Mouse (Mus musculus): ENCODE measurements around the gene Kdelr2. TPM values are rescaled to one million over a fixed set of nuclear protein-coding genes. Genes with fewer than 3 reads are reported as not detected.
A peak's percentile ranks its signal among the peaks of the same experiment; 100 is the strongest.

The Kdelr2 gene
- polyA plus RNA-seq (2012; rRNA removed), result 35.3 and 39.9 TPM in 2 replicates
- polyA plus RNA-seq (2014; fragmentation: Nextera tagmentation; extraction: Ambion mirVana), result 134 and 135 TPM in 2 replicates

GRCm38 (mm10) chr5:143403221-143404147 is at the start of gene Kdelr2:
Kdelr2 (plus strand) TSS chr5:143403838.
- Histone ChIP-seq H3K4me3 (ENCODE audit: insufficient read depth in 1 of 2, low read depth in 2 of 2, low read length in 2 of 2) (peak within 1 kb of the TSS; percentile 88 to 97), H3K4me2 (ENCODE audit: low read depth) (peak within 1 kb of the TSS; percentile 73), H3K9me3 (ENCODE audit: control insufficient read depth, low read length) (no peaks in the 10 kb centered on the region), H3K4me1 (replicated peaks; ENCODE audit: control insufficient read depth in 2 of 2, insufficient read depth in 2 of 2, low read length in 1 of 2) (peaks cover 18 to 23% of the 10 kb centered on the region in 2 experiments), H3K27ac (peak within 1 kb of the TSS; percentile 53), H3K36me3 (replicated peaks; ENCODE audit: control insufficient read depth, insufficient read depth, low read depth) (peaks cover 20% of the 10 kb centered on the region), H3K27me3 (ENCODE audit: control insufficient read depth, insufficient read depth, low read length) (no peaks in the 10 kb centered on the region), H3K9ac (replicated peaks) (peak within 1 kb of the TSS; percentile 85)
- peak; percentile 87 for ATAC-seq (ENCODE audit: insufficient read depth)
- peak; percentile 72 to 78 (median 72) for DNase-seq (ENCODE audit: low read depth in 3 of 3, low spot score in 3 of 3)
- under 1% methylated on average over 72 of the region's 72 CpGs for WGBS (ENCODE audit: insufficient replicate concordance)
- TF ChIP-seq EP300 (IDR thresholded peaks at IDR 0.05; ENCODE audit: low read depth), result no peak
- peak; percentile 7; the same call in 1 of the 2 replicates for TF ChIP-seq CTCF (IDR thresholded peaks at IDR 0.05; ENCODE audit: low read depth)

- no peak for ATAC-seq (ENCODE audit: insufficient read depth)
- WGBS (ENCODE audit: insufficient replicate concordance), result 30% methylated on average over 5 of the region's 5 CpGs
- no peak overlapping the region for H3K4me3 ChIP-seq (ENCODE audit: insufficient read depth in 1 of 2, low read depth in 2 of 2, low read length in 2 of 2)
- H3K27me3 ChIP-seq (ENCODE audit: control insufficient read depth, insufficient read depth, low read length), result peaks cover 18% of the 10 kb centered on the region
- H3K9me3 ChIP-seq (ENCODE audit: control insufficient read depth, low read length), result no peaks in the 10 kb centered on the region
- DNase-seq (ENCODE audit: low read depth in 3 of 3, low spot score in 3 of 3), result no peak
- H3K4me1 ChIP-seq (replicated peaks; ENCODE audit: control insufficient read depth in 2 of 2, insufficient read depth in 2 of 2, low read length in 1 of 2), result no peaks in the 10 kb centered on the region
- no peaks in the 10 kb centered on the region for H3K36me3 ChIP-seq (replicated peaks; ENCODE audit: control insufficient read depth, insufficient read depth, low read depth)
- no peak overlapping the region for H3K4me2 ChIP-seq (ENCODE audit: low read depth)
- H3K9ac ChIP-seq (replicated peaks), result no peak overlapping the region
- TF ChIP-seq EP300 (IDR thresholded peaks at IDR 0.05; ENCODE audit: low read depth), result no peak
- no peak for TF ChIP-seq CTCF (IDR thresholded peaks at IDR 0.05; ENCODE audit: low read depth)
- H3K27ac ChIP-seq, result no peak overlapping the region
Measured at GRCm38 (mm10) chr5:143356017-143356416, 47.6 kb upstream of the Kdelr2 start.

DNA sequence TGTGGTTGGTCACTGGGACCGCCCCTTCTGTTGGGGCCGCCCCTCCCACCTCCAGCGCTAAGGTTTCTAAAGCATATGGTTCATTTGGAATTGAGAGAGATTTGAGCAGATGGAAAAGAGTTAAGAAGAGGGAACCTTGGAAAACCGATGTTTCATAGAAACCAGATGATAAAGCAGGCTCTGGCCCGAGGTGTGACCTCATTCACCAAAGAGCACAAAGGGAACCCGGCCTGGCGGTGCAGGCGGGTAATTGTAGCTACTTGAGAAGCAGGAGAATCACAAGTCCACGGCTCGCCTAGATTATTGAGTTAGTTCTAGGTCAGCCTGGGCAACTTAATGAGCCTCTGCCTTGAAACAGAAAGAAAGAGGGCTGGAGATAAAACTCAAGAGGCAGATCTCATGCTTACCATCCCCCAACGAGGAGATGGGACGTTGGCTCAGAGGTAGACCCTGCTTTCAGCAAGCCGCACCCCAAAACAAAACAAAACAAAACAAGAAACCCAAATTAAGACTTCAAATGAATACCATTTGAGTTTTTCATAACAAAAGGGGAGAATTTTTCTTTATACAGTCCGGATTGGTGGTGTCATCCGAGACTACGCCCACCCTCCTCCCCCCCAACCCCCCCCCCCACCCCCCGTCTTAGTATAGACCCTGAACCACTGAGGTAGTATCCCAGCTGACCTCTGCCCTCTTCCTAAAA is 46.8 kb upstream of the Kdelr2 start, which contains the start of gene Grid2ip:
Gene Grid2ip (plus strand): TSS at position 653 of the 703 bp plus-strand sequence.
- Histone ChIP-seq H3K4me3 (ENCODE audit: insufficient read depth in 1 of 2, low read depth in 2 of 2, low read length in 2 of 2) (no peak within 1 kb of the TSS), H3K27me3 (ENCODE audit: control insufficient read depth, insufficient read depth, low read length) (peaks cover 18% of the 10 kb centered on the region), H3K4me2 (ENCODE audit: low read depth) (no peak within 1 kb of the TSS), H3K9me3 (ENCODE audit: control insufficient read depth, low read length) (no peaks in the 10 kb centered on the region), H3K9ac (replicated peaks) (no peak within 1 kb of the TSS), H3K27ac (no peak within 1 kb of the TSS), H3K36me3 (replicated peaks; ENCODE audit: control insufficient read depth, insufficient read depth, low read depth) (no peaks in the 10 kb centered on the region), H3K4me1 (replicated peaks; ENCODE audit: control insufficient read depth in 2 of 2, insufficient read depth in 2 of 2, low read length in 1 of 2) (no peaks in the 10 kb centered on the region)
- DNase-seq (ENCODE audit: low read depth in 3 of 3, low spot score in 3 of 3) (no peak), ATAC-seq (ENCODE audit: insufficient read depth) (no peak)
- no peak for TF ChIP-seq EP300 (IDR thresholded peaks at IDR 0.05; ENCODE audit: low read depth)
- no peak for TF ChIP-seq CTCF (IDR thresholded peaks at IDR 0.05; ENCODE audit: low read depth)
- WGBS (ENCODE audit: insufficient replicate concordance), result 16% methylated on average over 17 of the region's 17 CpGs

DNA sequence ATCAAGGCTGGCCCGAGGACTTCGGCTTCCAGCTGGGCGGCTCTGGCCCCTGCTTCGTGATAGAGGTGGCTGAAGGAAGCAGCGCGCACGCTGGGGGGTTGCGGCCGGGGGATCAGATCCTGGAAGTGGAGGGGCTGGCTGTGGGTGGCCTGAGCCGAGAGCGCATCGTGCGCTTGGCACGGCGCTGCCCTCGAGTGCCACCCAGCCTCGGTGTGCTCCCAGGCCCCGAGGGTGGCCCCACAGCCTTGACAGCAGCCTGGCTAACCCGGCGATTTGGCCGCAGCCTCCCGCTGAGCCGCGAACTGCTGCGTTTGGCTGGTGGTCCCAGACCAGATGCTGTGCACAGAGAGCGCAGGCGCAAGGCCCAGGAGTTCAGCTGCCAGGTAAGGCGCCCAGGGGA is 46.1 kb upstream of the Kdelr2 start:
- H3K9me3 ChIP-seq (ENCODE audit: control insufficient read depth, low read length), result no peaks in the 10 kb centered on the region
- no peak for ATAC-seq (ENCODE audit: insufficient read depth)
- TF ChIP-seq EP300 (IDR thresholded peaks at IDR 0.05; ENCODE audit: low read depth), result no peak
- TF ChIP-seq CTCF (IDR thresholded peaks at IDR 0.05; ENCODE audit: low read depth), result no peak
- no peak for DNase-seq (ENCODE audit: low read depth in 3 of 3, low spot score in 3 of 3)
- no peak overlapping the region for H3K4me3 ChIP-seq (ENCODE audit: insufficient read depth in 1 of 2, low read depth in 2 of 2, low read length in 2 of 2)
- 6% methylated on average over 28 of the region's 28 CpGs for WGBS (ENCODE audit: insufficient replicate concordance)
- H3K9ac ChIP-seq (replicated peaks), result no peak overlapping the region
- no peak overlapping the region for H3K27ac ChIP-seq
- H3K36me3 ChIP-seq (replicated peaks; ENCODE audit: control insufficient read depth, insufficient read depth, low read depth), result no peaks in the 10 kb centered on the region
- no peak overlapping the region for H3K4me2 ChIP-seq (ENCODE audit: low read depth)
- peaks cover 18% of the 10 kb centered on the region for H3K27me3 ChIP-seq (ENCODE audit: control insufficient read depth, insufficient read depth, low read length)
- H3K4me1 ChIP-seq (replicated peaks; ENCODE audit: control insufficient read depth in 2 of 2, insufficient read depth in 2 of 2, low read length in 1 of 2), result no peaks in the 10 kb centered on the region

- no peaks in the 10 kb centered on the region for H3K4me1 ChIP-seq (replicated peaks; ENCODE audit: control insufficient read depth in 2 of 2, insufficient read depth in 2 of 2, low read length in 1 of 2)
- no peaks in the 10 kb centered on the region for H3K9me3 ChIP-seq (ENCODE audit: control insufficient read depth, low read length)
- TF ChIP-seq CTCF (IDR thresholded peaks at IDR 0.05; ENCODE audit: low read depth) (no peak), EP300 (IDR thresholded peaks at IDR 0.05; ENCODE audit: low read depth) (no peak)
- H3K27ac ChIP-seq, result no peak overlapping the region
- H3K27me3 ChIP-seq (ENCODE audit: control insufficient read depth, insufficient read depth, low read length), result peaks cover 29% of the 10 kb centered on the region
- H3K4me3 ChIP-seq (ENCODE audit: insufficient read depth in 1 of 2, low read depth in 2 of 2, low read length in 2 of 2), result no peak overlapping the region
- H3K9ac ChIP-seq (replicated peaks), result no peak overlapping the region
- DNase-seq (ENCODE audit: low read depth in 3 of 3, low spot score in 3 of 3) (no peak), ATAC-seq (ENCODE audit: insufficient read depth) (no peak)
- no peak overlapping the region for H3K4me2 ChIP-seq (ENCODE audit: low read depth)
- 26% methylated on average over 7 of the region's 7 CpGs for WGBS (ENCODE audit: insufficient replicate concordance)
- H3K36me3 ChIP-seq (replicated peaks; ENCODE audit: control insufficient read depth, insufficient read depth, low read depth), result no peaks in the 10 kb centered on the region
Measured at GRCm38 (mm10) chr5:143359263-143359662, 44.4 kb upstream of the Kdelr2 start.

Measured in liver, embryonic 14.5 days (tissue).